Mouse (Mus musculus) stomach, embryonic 14.5 days (tissue): ENCODE results near the gene Gm49394. TPM values are rescaled to one million over a fixed set of nuclear protein-coding genes. Genes with fewer than 3 reads are reported as not detected.

Source experiments
- ATAC-seq: fragments of 200-750 bp; cut with Nextera tagmentation; 2 replicates; pipeline ENCODE4 v1.8.0; 2017; ENCODE audit warnings: low read depth, moderate TSS enrichment; ENCODE audit not compliant: insufficient number of reproducible peaks, insufficient read depth, low FRiP score
- H3K27ac ChIP-seq: fragments of 300-500 bp; sonication (generic); 2 replicates; pipeline ENCODE4 v1.5.1; 2014; ENCODE audit warnings: mild to moderate bottlenecking, low read length, moderate library complexity, mixed read lengths
- H3K27me3 ChIP-seq: fragments of 300-500 bp; sonication (generic); 2 replicates; pipeline ENCODE4 v1.6.1; 2014; ENCODE audit warnings: low read length, control low read depth, mixed read lengths; ENCODE audit not compliant: control insufficient read depth, insufficient read depth
- H3K36me3 ChIP-seq: fragments of 300-500 bp; sonication (generic); 2 replicates; pipeline ENCODE4 v1.6.1; 2014; ENCODE audit warnings: mild to moderate bottlenecking, control low read depth, low read length, moderate library complexity, mixed read lengths; ENCODE audit not compliant: control insufficient read depth, insufficient read depth
- H3K4me1 ChIP-seq: fragments of 300-500 bp; sonication (generic); 2 replicates; pipeline ENCODE4 v1.6.1; 2014; ENCODE audit warnings: low read length, control low read depth, mixed read lengths; ENCODE audit not compliant: control insufficient read depth, insufficient read depth
- H3K4me2 ChIP-seq: fragments of 300-500 bp; sonication (generic); replicated peaks from 2 replicates; pipeline ENCODE4 v1.6.1; 2014; ENCODE audit warnings: low read depth, low read length, control low read depth
- H3K4me3 ChIP-seq: fragments of 300-500 bp; sonication (generic); 2 replicates; pipeline ENCODE4 v1.5.1; 2014; ENCODE audit warnings: low read depth, low read length, control low read depth
- H3K9ac ChIP-seq: fragments of 300-500 bp; sonication (generic); replicated peaks from 2 replicates; pipeline ENCODE4 v1.6.1; 2014; ENCODE audit warnings: low read depth, mild to moderate bottlenecking, control low read depth, low read length, moderate library complexity, mixed read lengths
- H3K9me3 ChIP-seq: fragments of 300-500 bp; sonication (generic); 2 replicates; pipeline ENCODE4 v1.6.1; 2016; ENCODE audit warnings: low read depth, low read length, control low read depth; ENCODE audit not compliant: control insufficient read depth
- WGBS: fragments of 180-500 bp; shearing (Covaris S2); extraction: QIAGEN DNeasy Blood & Tissue Kit; methylation state at CpG from one replicate; pipeline ENCODE4 v1.1.7; 2014; 5-methylcytosine and 5-hydroxymethylcytosine counted together
- polyA plus RNA-seq: library from polyadenylated mRNA; unstranded; fragments of >200 nt; fragmentation: Nextera tagmentation; extraction: Ambion mirVana; gene quantifications from 2 replicates; pipeline ENCODE4 v1.2.1, GENCODE M21; 2014

The Gm49394 gene
- polyA plus RNA-seq, 1 experiment from 2014 or later: not detected

GRCm38 (mm10) chr7:142657341-142657791 is 12.4 kb downstream of the Gm49394 start:
- ATAC-seq: peak; percentile 20; the same call in 1 of the 2 replicates
- no peaks in the 10 kb centered on the region for H3K4me1 ChIP-seq
- H3K4me3 ChIP-seq: peak overlapping the region; percentile 59
- H3K27ac ChIP-seq: peak overlapping the region; percentile 96
- H3K27me3 ChIP-seq: peaks cover 29% of the 10 kb centered on the region; the same call in 1 of the 2 replicates
- peak overlapping the region; percentile 84 for H3K9ac ChIP-seq
- peak overlapping the region; percentile 58 for H3K4me2 ChIP-seq
- H3K36me3 ChIP-seq: peaks cover 21% of the 10 kb centered on the region
- H3K9me3 ChIP-seq: no peaks in the 10 kb centered on the region
- WGBS: 8% methylated on average over 7 of the region's 9 CpGs

- H3K4me3 ChIP-seq: peak overlapping the region; percentile 59
- no peaks in the 10 kb centered on the region for H3K9me3 ChIP-seq
- peak; percentile 50; the same call in 1 of the 2 replicates for ATAC-seq
- H3K9ac ChIP-seq: peak overlapping the region; percentile 63; the same call in 1 of the 2 replicates
- H3K27me3 ChIP-seq: peaks cover 27% of the 10 kb centered on the region; the same call in 1 of the 2 replicates
- WGBS: 27% methylated on average over 4 of the region's 4 CpGs
- peaks cover 26% of the 10 kb centered on the region for H3K36me3 ChIP-seq
- peak overlapping the region; percentile 57 for H3K4me2 ChIP-seq
- H3K4me1 ChIP-seq: no peaks in the 10 kb centered on the region
- H3K27ac ChIP-seq: peak overlapping the region; percentile 77; the same call in 1 of the 2 replicates
These were observed 13.7 kb downstream of the Gm49394 start for GRCm38 (mm10) chr7:142656055-142656454.

GRCm38 (mm10) chr7:142655633-142656032 is 14.1 kb downstream of the Gm49394 start:
- Histone ChIP-seq H3K9me3 (no peaks in the 10 kb centered on the region), H3K27ac (peak overlapping the region; percentile 15; the same call in 1 of the 2 replicates), H3K4me3 (peak overlapping the region; percentile 59), H3K36me3 (peaks cover 26% of the 10 kb centered on the region), H3K4me1 (no peaks in the 10 kb centered on the region), H3K4me2 (peak overlapping the region; percentile 57), H3K27me3 (peaks cover 27% of the 10 kb centered on the region; the same call in 1 of the 2 replicates), H3K9ac (peak overlapping the region; percentile 63; the same call in 1 of the 2 replicates)
- WGBS: 14% methylated on average over 11 of the region's 11 CpGs
- no peak for ATAC-seq

- Histone ChIP-seq H3K36me3 (peaks cover 26% of the 10 kb centered on the region), H3K4me3 (peak overlapping the region; percentile 59; the same call in 1 of the 2 replicates), H3K27ac (no peak overlapping the region), H3K4me1 (no peaks in the 10 kb centered on the region), H3K9me3 (no peaks in the 10 kb centered on the region), H3K27me3 (0 out of 2 replicates have a peak, but pooled peaks cover 23% of the 10 kb centered on the region), H3K4me2 (peak overlapping the region; percentile 57; the same call in 1 of the 2 replicates), H3K9ac (no peak overlapping the region)
- WGBS: 17% methylated on average over 18 of the region's 18 CpGs
- ATAC-seq: no peak
These were observed 16.0 kb downstream of the Gm49394 start for GRCm38 (mm10) chr7:142653726-142654125.

- Histone ChIP-seq H3K9me3 (no peaks in the 10 kb centered on the region), H3K4me3 (no peak overlapping the region), H3K9ac (no peak overlapping the region), H3K4me2 (no peak overlapping the region), H3K36me3 (peaks cover 3% of the 10 kb centered on the region), H3K4me1 (no peaks in the 10 kb centered on the region), H3K27me3 (no peaks in the 10 kb centered on the region), H3K27ac (no peak overlapping the region)
- ATAC-seq: peak; percentile 39; the same call in 1 of the 2 replicates
- WGBS: 32% methylated on average over 6 of the region's 6 CpGs
These were observed 23.1 kb downstream of the Gm49394 start for GRCm38 (mm10) chr7:142646676-142647075.

GRCm38 (mm10) chr7:142645045-142645444 is 24.7 kb downstream of the Gm49394 start:
- ATAC-seq: no peak
- H3K36me3 ChIP-seq: no peaks in the 10 kb centered on the region
- no peaks in the 10 kb centered on the region for H3K27me3 ChIP-seq
- no peaks in the 10 kb centered on the region for H3K4me1 ChIP-seq
- no peaks in the 10 kb centered on the region for H3K9me3 ChIP-seq
- 31% methylated on average over 5 of the region's 5 CpGs for WGBS
- no peak overlapping the region for H3K4me3 ChIP-seq
- no peak overlapping the region for H3K4me2 ChIP-seq
- H3K27ac ChIP-seq: no peak overlapping the region
- H3K9ac ChIP-seq: no peak overlapping the region

- Histone ChIP-seq H3K4me2 (no peak overlapping the region), H3K4me1 (no peaks in the 10 kb centered on the region), H3K36me3 (no peaks in the 10 kb centered on the region), H3K9ac (no peak overlapping the region), H3K4me3 (no peak overlapping the region), H3K27ac (no peak overlapping the region), H3K27me3 (no peaks in the 10 kb centered on the region), H3K9me3 (no peaks in the 10 kb centered on the region)
- ATAC-seq: no peak
These were observed 33.6 kb downstream of the Gm49394 start for GRCm38 (mm10) chr7:142636178-142636577.

GRCm38 (mm10) chr7:142630691-142631090 is 39.1 kb downstream of the Gm49394 start:
- Histone ChIP-seq H3K27ac (no peak overlapping the region), H3K27me3 (no peaks in the 10 kb centered on the region), H3K4me3 (no peak overlapping the region), H3K36me3 (no peaks in the 10 kb centered on the region), H3K9ac (no peak overlapping the region), H3K4me2 (no peak overlapping the region), H3K4me1 (no peaks in the 10 kb centered on the region), H3K9me3 (no peaks in the 10 kb centered on the region)
- WGBS: 73% methylated on average over 10 of the region's 10 CpGs
- no peak for ATAC-seq

- no peak for ATAC-seq
- no peak overlapping the region for H3K4me2 ChIP-seq
- no peaks in the 10 kb centered on the region for H3K9me3 ChIP-seq
- no peak overlapping the region for H3K27ac ChIP-seq
- H3K27me3 ChIP-seq: no peaks in the 10 kb centered on the region
- no peak overlapping the region for H3K9ac ChIP-seq
- no peaks in the 10 kb centered on the region for H3K36me3 ChIP-seq
- no peaks in the 10 kb centered on the region for H3K4me1 ChIP-seq
- 84% methylated on average over 6 of the region's 6 CpGs for WGBS
- H3K4me3 ChIP-seq: no peak overlapping the region
These were observed 39.9 kb downstream of the Gm49394 start for GRCm38 (mm10) chr7:142629806-142630205.
